Mouse (Mus musculus) T-helper 2 cell (primary cell): Measurements from ENCODE around the gene Bcl2.

ENCODE experiments used
- in situ Hi-C: fragments of 300-600 bp; cut with MboI, MseI; formaldehyde crosslinking; loops from one replicate; pipeline ENCODE4 v1.15.1; 2025; ENCODE audit warnings: high pct_unique_total_duplicates

Bcl2 gene

DNA sequence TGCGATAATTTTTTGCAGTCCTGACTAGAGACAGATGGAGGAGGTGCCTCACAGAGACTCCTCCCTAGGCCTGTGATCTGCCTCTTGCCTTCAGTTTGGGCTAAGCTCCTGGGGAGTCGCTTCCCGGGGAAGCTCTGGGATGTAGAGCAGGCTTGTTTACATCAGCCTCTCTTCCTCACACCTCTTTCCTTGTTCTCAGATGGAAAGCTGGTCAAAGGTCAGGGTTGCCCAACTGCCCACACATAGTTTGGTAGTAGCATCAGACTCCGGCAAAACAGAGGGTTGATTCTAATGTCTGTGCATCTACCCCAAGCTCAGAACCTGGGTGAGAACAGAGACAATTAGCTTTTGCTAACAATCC, 84.6 kb downstream of the Bcl2 start:
- in situ Hi-C loops = no loop called here

DNA sequence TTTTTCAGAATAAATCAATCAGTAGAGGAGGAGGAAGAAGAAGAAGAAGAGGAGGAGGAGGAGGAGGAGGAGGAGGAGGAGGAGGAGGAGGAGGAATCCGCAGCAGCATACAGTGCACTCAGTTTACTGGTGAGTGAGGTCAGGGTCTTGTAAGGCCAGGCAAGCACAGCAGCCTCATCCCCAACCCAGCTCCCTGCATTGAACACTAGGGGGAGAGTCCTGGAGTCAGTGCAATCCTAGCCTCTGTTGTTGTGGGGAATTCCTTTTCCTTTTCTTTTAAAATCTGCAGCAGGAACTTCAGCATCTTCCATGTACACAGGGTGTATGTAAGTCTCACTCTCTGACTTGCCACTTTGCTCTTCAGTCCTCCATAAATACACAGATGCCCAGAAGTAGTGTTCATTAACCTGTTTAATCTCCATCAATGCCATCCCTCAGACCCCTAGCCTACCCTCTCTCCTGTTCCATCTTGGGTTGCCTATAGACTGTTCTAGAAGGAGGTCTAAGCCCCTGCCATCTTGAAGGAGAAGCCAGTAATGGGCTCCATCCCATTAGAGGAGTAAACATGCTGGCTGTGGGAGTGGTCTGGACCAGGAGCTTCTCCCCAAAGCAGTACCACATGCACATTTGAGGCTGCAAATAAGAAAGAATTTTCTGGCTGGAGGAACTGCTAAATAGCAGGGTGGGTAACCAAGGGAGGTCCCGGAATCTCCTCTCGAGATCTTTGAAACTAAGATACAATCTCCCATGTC, 85.2 kb downstream of the Bcl2 start:
- in situ Hi-C loops = no loop called here

DNA sequence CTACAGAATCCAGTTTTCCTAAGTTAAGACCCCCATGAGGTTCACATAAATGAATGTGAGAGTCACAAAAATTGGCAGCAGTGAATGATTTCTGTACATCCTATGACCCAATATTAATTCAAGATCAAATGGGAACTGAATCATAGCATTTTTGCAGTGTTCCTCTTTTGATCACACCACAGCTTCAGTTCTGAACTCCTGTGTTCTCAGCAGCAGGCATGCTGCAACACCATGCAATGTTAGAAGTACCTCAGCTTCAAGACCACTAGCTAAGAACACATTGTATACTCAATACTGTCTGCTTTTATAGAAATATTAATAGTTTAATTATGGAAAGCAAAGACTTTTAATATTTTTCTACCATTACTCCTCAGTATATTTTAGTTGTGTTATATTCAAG, 85.8 kb downstream of the Bcl2 start:
- in situ Hi-C loops = no loop called here

DNA sequence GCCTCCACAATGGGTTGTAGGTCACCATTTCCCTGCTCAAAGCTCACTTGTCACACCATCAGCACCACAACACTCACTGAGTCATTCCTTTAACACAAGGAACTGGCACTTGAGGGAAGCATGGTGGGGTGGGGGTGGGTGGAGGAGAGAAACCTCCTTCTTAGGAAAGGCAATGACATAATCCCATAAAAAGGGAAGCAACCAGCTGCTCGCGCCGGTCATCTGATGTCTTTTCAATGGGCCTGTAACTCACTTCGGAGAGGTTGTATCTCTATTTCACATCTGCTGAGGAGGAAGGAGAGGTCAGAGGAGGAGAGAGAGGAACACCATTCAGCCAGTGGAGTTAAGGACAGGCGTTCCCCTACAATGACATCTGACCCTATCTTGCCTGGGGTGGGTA, 86.8 kb downstream of the Bcl2 start:
- in situ Hi-C loops = no loop called here

DNA sequence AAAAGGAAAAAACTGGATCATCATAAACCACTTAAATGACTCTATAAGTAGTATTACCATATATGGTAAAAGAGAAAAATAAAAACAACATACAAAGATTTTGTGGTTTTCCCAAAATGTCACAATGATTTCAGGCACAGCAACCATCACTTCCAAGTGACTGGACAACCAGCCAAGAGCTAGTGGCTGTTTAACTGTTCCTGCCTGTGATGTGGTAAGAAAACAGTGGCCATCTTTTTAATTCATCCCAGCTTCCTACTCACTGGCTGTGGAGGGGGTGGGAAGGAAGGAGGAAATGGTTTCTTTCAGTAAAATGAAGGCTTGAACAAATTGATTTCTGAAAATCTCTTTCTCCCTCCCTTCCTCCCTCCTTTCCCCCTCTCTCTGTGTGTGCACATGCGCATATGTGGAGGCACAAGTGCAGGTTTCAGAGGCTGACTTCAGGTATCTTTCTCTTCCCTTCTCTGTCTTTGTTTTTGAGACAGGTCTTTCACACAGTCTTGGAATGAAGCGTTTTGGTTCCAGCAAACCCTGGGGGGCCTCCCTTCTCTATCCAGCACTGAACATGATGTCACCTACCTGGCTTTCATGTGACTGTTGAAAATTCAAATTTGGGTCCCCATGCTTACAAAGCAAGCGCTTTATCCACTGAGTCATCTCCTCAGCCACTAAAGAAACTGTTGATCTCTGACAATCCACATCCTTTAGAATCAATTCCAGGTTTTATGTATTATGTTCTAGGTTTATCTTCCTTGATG, 93.7 kb downstream of the Bcl2 start:
- in situ Hi-C loops = no loop called here

DNA sequence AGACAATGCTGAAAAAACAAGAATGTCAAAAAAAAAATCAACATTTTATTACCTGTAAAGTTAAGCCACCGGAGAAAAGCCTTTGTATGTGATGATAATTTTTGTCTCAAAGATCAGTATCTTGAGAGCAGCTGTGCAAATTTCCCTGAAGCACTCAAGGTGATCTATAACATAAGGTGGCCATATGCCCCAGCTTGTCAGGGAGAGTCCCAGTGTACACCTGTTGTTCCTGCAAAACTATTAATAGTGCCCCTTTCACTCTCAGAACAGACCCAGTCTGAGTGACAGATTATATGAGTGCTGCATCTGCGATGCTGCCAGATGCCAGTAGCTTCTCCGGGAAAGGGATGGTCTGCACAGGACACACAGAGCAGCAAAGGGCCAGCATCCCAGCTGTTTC, 95.3 kb downstream of the Bcl2 start:
- in situ Hi-C loops = loop anchor here (5.0 to 10.0 kb wide), 4 partner anchors 38 to 104 kb away; partner anchors contain the start of gene Bcl2

DNA sequence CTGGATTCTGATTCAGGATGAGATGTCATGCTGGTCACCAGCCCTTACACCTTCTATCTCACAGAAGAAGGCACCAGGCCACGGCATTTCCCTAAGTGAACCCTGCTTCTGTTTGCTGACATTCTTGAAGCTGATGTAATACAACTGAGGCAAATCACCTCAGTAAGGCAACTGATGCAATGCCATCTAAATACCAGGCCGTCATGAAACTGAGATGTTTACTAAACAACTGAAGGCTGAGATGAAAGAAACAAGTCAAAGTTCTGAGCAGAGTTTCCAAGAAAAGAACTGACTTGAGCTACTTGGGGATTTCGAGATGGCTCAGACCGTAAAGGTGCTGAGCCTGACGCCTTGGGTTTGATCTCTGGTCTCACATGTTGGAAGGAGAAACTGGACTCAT, 97.1 kb downstream of the Bcl2 start:
- in situ Hi-C loops = loop anchor here (5.0 to 10.0 kb wide), 4 partner anchors 40 to 102 kb away; partner anchors contain the start of gene Bcl2

DNA sequence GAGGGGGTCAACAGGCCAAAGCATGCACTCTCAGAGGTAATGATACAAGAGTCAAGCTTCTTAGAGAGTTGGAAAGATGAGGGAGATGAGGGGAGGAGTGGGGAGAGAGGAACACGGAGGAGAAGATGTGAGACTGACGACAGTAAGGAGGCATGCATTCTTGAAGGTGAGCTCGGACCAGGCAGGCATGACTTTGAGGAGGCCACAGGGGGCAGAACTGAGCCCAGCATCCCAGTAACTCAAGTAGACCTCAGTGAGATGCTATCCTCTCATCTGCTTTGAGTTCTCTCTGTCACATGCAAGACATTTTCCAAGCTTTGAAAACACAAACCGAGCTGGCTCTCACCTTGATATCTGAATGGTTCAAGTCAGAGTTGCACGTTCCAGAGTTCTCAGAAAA, 100.7 kb downstream of the Bcl2 start:
- in situ Hi-C loops = loop anchor here (10.0 kb wide), 1 partner anchor 99 kb away; no protein-coding TSS in a partner anchor

DNA sequence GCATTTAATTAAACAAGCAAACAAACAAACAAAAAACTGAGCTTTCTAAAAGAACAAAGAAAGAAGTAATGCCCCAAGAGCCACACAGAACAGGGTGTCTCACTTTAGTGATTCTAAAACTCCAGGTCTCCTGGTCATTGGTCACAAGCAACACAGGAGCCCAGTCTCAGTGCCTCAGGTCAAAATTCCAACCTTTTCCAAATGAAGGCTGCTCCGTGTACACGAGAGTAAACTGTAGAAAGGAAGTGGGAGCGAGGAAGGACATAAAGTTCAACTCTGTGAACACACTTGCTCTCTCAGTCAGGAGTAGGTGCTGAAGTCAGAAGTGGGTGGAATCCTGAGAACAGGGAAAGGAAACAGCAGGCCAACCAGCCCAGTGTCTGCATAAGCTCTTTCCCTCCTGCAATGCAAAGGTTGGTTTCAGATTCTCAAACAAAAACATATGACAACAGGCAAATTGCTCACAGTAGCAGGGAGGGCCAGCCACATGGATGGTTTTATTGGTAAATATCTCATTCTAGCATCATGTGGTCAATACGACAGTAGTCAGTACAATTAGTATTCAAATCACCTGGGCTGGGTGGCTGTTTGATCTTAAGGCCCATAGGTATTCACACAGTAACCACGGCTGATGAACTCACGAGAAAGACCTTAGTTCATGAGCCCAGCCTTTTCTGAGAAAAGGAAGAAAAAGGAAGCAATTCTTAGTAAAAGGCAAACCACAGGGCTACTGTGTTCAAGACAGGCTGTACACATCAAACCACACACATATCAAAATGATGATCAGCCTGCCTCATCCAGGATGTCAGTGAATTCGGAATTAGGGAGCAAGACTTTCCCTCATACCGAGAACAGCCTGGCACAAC, 101.7 kb downstream of the Bcl2 start:
- in situ Hi-C loops = loop anchor here (10.0 kb wide), 1 partner anchor 98 kb away; no protein-coding TSS in a partner anchor

DNA sequence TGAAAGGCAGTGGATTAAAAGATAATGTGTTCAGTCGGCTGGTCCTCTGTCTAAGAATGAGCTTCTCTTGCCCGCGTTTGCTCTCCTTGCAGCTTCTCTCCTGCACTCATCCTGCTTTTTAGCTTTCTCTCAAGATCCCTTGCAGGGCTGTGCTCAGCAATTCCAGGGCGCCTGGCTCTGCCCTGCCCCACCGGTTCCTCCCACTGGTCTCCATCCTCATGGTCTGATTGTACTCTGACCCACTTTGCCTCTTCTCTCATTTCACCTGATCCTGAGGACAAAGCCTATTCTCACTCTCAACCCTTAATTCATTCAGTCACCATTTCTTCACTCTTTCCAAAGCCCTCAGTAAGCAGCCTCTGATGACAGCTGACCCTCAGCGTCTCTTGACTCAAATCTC, 102.8 kb downstream of the Bcl2 start:
- in situ Hi-C loops = loop anchor here (10.0 kb wide), 1 partner anchor 96 kb away; no protein-coding TSS in a partner anchor

DNA sequence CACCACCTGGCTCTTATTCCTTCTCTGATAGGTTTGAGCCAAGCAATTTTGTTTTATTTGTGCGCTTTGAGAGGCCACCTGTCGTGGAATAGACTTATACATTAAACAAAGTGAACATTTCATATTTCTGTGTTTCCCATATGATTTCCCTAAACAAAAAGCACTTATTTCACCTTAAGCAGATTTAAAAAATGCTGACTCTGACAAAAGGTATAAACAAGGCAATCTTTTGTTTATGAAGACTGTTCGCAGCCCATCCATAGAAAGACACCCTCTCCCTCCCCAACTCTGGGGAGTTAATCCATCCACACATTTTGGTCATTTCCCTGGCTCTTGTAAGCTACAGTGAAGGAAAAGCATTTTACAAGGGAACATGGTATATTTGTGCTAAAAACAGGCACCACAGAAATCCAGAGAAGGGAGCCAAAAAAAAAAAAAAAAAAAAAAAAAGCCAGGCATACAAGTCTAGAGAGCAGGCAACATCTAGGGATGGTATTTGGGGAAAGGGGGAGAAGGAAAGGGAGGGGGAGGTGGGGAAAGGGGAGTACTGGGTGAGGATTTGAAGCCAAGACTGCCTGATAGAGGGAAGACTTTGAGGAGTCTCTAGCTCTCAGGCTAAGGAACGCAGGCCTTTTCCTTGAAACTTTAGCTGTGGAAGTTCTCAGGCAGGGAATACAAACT, 105.8 kb downstream of the Bcl2 start:
- in situ Hi-C loops = no loop called here

DNA sequence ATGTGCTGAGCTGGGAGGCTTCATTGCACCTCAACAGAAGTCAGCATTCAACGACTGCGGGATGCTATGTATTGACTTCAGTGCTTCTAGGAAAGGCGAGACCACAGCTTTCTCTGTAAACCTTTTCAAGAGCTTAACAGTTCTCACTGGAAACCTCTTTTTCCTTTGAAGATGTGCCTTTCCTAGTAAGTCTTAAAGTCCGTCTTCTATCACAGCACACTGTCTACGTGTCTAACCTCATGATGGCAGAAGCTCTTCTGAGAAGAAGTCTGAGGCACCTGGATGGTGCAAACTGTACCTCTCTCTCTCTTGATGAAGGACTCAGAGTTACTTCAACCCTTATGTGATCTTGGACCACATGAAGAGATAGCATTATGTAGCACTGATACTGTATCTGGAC, 107.1 kb downstream of the Bcl2 start:
- in situ Hi-C loops = no loop called here

DNA sequence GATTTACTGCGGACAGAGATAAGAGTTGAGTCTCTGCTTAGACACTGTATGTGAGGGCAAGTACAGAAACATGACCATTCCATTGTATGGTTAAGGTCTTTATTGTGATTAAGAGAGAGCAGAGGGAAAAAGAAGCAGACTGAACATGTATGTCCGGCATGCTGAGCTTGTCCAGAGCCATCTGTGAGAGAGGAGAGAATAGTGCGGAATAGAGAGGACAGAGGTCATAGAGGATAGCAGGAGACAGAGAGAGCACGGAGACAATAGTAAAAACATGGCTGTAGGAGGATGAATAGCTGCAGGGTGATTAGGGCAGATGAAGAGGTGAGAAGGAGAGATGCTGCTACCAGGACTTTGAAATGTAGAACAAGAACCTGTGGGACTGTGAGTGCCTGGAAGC, 110.7 kb downstream of the Bcl2 start:
- in situ Hi-C loops = no loop called here

DNA sequence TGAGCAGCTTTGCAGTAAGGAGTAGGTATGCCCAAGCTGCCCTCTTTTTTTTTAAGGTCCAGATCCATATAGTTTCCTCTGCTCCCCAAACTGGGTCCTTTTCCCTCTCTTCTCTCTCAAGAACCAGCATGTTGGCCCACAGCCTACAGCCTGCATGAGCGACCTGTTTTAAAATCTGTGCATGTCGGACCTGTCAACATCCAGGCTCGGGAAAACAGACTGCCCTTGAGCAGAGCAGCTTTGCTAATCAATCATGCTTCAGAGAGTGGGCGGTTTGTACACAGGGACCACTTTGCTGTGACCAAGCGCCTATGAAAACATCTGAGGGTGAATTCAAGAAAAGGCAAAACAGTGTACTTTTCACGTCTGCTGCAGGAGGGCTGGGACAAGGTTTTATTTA, 111.1 kb downstream of the Bcl2 start:
- in situ Hi-C loops = no loop called here

DNA sequence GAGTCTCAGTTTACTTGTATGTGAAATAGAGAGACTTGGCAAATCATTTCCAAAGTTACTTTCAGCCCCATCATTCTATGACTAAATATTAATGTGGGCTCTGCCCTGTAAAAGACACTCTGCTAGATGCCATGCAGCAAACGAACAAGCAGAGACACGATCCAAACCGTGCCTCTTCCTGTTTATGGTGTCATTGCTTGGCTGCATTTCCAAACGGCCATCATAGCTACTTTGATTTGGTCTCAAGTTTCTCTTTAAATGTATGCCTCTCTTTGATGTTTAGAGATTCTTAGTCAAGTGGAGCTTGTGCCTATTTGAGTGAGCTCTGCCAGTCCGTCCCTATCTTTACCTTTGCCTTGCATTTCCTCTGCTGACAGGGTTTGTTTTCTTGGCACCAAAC, 111.5 kb downstream of the Bcl2 start:
- in situ Hi-C loops = no loop called here

DNA sequence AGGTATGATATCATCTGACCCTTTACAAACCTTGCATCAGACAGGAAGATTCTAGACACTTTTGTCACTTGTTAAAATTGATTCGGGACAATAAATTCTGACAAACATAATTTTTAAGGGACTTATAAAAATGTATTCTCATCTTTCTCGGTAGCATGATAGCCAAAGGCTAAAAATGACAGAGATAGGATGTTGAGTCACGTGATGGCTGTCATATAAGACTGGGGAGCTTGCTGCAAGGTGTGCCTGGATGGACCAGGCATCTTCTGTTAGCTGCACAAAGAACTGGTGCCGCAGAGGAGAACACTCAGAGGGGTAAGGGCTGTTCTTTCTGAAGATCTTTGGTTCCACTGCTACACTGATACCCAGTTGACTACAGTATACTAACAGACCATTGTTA, 112.8 kb downstream of the Bcl2 start:
- in situ Hi-C loops = no loop called here

DNA sequence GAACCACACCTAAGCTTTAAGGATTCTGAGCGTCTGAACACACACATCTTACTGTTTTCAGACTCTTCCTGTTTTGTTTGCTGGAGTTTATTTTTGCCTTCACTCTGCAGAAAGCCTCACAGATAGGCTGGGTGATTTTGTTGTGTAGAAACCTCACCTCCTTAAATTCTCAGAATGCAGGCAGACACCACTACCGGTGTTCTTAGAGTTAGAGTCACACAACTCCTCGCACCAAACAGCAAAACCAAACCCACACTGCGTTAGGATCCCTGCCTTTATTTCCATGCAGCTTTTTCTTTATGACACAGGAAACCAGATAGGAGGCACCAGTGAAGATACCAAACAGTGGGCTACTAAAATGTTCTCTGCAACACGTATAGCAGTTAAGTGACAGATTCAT, 113.2 kb downstream of the Bcl2 start:
- in situ Hi-C loops = no loop called here

DNA sequence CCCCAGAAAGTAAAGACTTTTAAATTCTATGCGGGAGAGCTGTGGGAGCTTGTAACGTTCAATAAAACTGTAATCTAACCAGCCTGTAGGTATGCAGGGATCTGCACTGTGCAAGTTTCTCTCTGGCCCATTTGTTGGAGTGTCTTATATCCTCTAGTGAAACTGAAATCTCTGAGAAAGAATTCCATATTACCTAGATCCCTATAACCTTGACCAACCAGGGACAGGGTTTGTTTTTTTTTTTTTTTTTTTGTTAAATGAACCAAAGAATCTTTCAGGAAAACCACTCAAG, 115.8 kb downstream of the Bcl2 start:
- in situ Hi-C loops = no loop called here

DNA sequence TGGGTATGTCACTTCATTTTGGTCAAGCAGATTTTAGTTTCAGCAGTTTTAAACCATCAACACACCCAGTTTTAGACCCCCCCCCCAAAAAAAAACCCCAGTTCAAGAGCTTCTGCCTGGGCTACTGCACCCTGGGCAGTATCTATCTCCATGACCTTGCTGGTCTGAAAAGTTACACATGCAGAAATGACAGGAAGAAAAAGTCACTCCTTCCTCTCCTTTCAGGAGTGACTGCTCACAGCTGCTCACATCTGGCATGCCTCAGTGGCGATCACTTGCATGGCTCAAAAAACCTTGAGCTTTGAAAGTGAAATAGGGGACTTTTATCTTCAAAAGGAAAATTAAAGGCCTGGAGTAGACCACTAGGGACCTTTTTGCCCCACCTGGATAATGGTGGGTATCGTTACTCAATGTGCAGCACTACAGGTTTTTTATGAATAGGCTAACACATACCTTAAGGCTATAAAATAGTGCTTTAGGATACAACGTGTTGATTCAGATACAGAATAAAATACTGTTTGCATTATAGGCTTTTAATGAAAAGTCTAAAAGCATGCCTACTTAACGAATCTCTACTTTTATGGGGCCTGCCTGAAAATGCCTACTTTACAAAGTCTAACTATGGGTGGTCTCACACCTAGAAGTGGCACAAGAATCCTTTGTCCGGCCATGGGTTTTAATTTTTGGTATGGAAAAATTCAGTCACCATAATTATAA, 116.3 kb downstream of the Bcl2 start:
- in situ Hi-C loops = no loop called here

DNA sequence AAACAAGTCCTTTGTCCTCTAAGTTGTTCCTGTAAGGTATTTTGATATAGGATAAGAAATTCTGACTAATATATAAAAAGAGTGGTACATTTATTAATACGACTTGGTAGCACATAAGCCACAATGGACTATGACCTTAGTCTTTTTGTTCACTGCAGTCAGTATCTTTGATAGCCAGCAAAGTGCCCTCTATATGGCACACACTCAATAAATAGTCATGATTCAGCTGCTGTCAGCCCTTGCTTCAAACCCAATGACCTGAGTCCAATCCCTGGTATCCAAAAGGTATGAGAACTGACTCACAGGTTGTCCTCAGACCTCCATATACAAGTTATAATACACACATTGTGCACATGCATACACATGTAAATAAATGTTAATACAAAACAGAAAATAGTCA, 117.7 kb downstream of the Bcl2 start:
- in situ Hi-C loops = no loop called here

DNA sequence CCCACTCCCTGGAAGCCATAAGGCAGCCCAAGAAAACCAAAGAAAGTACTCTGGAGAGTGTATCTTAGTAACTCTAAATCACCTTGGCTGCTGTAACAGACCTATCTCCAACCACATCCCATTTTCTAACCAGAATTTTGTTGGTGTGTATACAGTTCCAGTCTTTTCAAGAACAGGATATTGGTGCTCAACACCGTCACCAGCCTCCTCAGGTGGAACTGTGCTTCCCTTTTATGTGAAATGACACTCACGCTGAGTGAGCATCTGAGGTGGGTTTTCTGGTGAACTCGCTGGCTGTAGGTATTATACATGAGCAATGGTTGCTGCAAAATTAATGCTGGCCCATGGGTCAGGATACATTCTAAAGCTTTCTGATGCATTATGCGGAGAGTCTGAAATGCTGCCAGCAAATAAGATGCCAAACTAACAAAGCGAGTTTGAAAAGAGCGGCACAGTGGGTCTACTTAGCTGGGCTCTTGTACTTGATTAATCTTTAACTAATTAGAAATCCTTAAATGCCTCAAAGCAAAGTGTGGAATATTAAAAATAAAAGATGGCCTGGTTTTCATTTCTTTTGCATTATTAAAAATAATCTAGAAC, 118.7 kb downstream of the Bcl2 start:
- in situ Hi-C loops = no loop called here
